Mouse (Mus musculus) megakaryocyte, embryonic 14.5 days (primary cell): ENCODE data around the gene Cfap73.

Experiments
- FLI1 ChIP-seq: IDR thresholded peaks from 2 replicates; pipeline ENCODE4 v1.6.1; 2012; ENCODE audit warnings: low read length, inconsistent platforms, mixed read lengths
- GATA1 ChIP-seq: IDR thresholded peaks from 3 replicates; pipeline ENCODE4 v1.6.1; 2012; ENCODE audit warnings: mixed read lengths, low read length, inconsistent platforms, borderline replicate concordance

DNA sequence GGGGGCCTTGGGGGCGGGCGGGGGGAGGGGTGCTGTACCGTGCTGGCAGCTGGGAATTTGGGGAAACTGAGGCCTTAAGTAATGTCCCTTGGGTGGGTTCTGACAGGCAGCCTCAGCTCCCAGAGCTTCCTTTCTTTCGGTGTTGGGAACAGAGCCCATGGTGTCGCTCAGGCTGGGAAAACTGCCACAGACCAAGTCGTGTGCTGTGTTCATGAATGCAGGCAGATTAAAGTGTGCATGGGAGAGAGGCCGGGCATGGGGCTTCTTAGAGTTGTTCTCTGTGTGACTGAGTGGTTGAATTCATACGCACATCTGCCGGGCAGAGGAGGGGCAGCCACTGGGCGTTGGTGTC, 12.2 kb downstream of the Cfap73 start:
- no peak for TF ChIP-seq GATA1
- TF ChIP-seq FLI1: no peak
